7 mouse cellular contexts compared by ENCODE assay signal in genomic region chr8:20630766-20631165, GRCm38 (mm10). TPM values are rescaled to one million over a fixed set of nuclear protein-coding genes. Genes with fewer than 3 reads are reported as not detected.
"Had no signal": no experiment of that assay in that cellular context is flagged by ENCODE, and none has a peak within 500 bp of the region (broad histone marks: within the 10 kb centered on the region; RNA-seq: fewer than 3 reads in every experiment).

No protein-coding gene starts in this region.

RNA-seq across cellular contexts. Expression of gene Gm21119, which starts 16.0 kb away (rescaled TPM):
- total RNA-seq: megakaryocyte, adult 5-6 weeks had no signal
- polyA plus RNA-seq: midbrain, embryonic 10.5 days; midbrain, embryonic 12.5 days; midbrain, embryonic 14.5 days; myocyte; spleen, adult 2 months; stomach, postnatal 0 days had no signal
